Mouse (Mus musculus): ENCODE data around the gene Obox2.
"Not testable (repeated sequence)": the region's sequence is repeated elsewhere in the genome, so short reads cannot be mapped to it uniquely, and the experiment has no call there.

Gene Obox2

DNA sequence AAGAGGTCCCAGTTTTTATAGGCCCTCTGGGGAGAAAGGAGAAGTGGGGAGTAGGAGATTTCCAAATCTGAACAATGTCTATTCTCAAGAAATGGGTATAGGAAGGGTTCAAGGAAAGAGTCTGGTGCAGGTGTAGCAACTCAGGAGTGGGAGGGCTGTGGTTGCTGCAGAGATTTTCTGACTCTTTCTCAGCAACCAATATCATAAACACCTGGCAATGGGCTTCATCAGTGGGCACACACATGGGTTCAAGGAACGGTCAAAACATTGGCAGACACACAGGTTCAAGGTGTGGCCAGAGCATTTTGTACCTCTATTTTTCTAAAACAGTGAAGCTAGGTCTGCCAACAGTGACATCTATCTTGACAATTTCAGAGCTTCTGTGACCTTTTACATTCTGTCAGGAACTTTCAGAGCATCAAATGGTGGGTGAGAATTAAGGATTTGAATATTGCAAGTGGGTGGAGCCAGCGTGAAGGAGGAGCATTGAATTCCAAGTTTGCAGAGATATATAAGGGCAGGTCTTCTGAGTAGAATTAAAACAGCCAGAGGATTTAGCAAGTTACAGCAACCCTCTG, at the start of gene Obox2, which contains the start of gene Obox1:
Gene Obox2 (plus strand): TSS at position 301 of the 578 bp plus-strand sequence.
Gene Obox1 (plus strand): TSS at position 528 of the 578 bp plus-strand sequence.
- not testable (repeated sequence) for DNase-seq

DNA sequence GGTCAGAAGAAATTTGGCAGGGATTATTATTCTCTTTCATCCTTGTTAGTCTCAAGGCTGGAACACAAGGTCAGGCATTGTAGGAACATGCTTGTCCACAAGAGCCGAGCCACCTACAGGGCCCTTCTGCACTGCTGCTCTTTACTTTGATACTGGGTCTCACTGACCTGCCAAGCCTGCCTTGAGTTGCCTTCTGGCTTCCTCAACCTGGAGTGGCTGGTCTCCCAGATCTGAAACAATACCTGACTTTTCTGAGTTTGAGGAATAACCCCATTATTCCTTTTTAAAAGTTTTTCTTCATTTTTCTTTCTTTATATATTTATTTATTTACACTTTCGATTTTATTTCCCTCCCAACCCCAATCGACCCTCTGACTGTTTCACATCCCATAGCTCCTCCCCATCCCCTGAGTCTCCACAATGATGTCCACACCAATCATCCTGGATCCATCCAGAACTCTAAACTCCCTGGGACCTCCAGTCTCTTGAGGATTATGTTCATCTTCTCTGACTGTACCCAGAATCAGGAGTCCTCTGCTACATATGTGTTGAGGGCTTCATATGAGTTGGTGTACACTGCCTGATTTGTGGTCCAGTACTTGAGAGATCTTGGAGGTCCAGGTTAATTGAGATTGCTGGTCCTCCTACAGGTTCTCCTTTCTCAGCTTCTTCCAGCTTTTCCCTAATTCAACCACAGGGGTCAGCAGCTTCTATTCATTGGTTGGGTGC, 10.8 kb downstream of the Obox2 start:
- not testable (repeated sequence) for DNase-seq

DNA sequence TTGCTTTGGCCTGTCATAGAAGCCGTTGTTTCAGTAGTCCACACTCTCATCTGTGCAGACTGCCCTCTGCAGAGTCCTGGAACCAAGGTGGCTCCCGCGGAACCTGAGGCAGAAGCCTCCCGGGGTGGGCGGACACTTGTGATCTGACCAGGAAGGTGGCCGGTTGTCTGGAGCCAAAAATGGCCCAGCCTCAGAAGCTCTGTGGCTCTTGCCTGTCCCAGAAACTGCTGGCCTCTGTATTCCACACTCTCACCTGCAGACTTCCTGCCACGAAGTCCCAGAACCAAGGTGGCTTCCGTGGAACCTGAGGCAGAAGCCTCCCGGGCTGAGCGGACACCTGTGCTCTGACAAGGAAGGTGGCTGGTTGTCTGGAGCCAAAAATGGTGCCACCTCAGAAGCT, 18.3 kb downstream of the Obox2 start:
- DNase-seq = not testable (repeated sequence)

DNA sequence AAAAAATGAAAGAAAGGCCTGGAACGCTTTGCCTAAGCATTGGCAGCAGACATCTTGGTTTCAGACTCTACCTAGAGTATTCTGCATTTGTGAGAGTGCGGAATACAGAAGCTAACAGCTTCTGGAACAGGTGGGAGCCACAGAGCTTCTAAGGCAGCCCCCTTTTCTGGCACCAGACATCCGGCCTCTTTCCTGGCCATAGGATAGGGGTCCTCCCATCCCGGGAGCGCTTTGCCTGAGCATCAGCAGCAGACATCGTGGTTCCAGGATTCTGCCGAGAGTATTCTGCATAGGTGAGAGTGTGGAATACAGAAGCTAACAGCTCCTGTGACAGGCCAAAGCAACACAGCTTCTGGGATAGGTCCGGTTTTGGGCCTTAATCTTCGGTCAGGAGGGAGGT, 29.5 kb downstream of the Obox2 start:
- DNase-seq = not testable (repeated sequence)

DNA sequence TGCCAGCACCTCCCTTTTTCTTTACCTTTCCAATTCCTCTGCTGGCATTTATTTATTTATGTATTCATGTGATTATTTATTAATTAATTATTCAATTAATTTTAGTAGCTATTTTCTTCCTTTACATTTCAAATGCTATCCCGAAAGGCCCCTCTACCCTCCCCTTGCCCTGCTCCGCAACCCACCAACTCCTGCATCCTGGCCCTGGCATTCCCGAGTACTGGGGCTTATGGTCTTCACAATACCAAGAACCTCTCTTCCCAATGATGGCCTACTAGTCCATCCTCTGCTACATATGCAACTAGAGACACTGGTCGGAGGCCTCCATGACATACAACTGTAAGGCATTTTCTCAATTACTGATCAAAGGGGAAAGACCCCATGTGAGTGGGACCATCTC, 37.0 kb downstream of the Obox2 start:
- DNase-seq = not testable (repeated sequence)
